Mouse (Mus musculus) adrenal gland, adult (tissue): ENCODE measurements around the gene Pex11b.
"Not testable (repeated sequence)": the region's sequence is repeated elsewhere in the genome, so short reads cannot be mapped to it uniquely, and the experiment has no call there.

Experiments
- DNase-seq, 2 experiments: peaks; one replicate each; pipeline ENCODE4 v3.0.0; 2022 to 2023; ENCODE audit warnings: low spot score in 1 of 2; ENCODE audit not compliant: inconsistent age in 2 of 2

Gene Pex11b

GRCm38 (mm10) chr3:96673514-96673913 lies 38.3 kb downstream of the Pex11b start:
- DNase-seq = peak in 1 of 2 experiments; percentile 55

GRCm38 (mm10) chr3:96674442-96674841 lies 39.3 kb downstream of the Pex11b start:
- peak in 1 of 2 experiments; percentile 35 for DNase-seq

GRCm38 (mm10) chr3:96675171-96675570 lies 40.0 kb downstream of the Pex11b start:
- DNase-seq = no peak

- DNase-seq = no peak
Measured at GRCm38 (mm10) chr3:96675690-96676089, 40.5 kb downstream of the Pex11b start.

GRCm38 (mm10) chr3:96678456-96678855 lies 43.3 kb downstream of the Pex11b start:
- DNase-seq = peak in 1 of 2 experiments; percentile 36

- peak; percentile 79 to 91 for DNase-seq
Measured at GRCm38 (mm10) chr3:96679159-96679674, 44.0 kb downstream of the Pex11b start.

GRCm38 (mm10) chr3:96680269-96680956 lies 45.2 kb downstream of the Pex11b start:
- DNase-seq = no peak

- DNase-seq = no peak
Measured at GRCm38 (mm10) chr3:96683496-96683895, 48.3 kb downstream of the Pex11b start.

- DNase-seq = peak in 1 of 2 experiments; percentile 84
Measured at GRCm38 (mm10) chr3:96684151-96684821, 49.1 kb downstream of the Pex11b start.

GRCm38 (mm10) chr3:96684822-96685156 lies 49.6 kb downstream of the Pex11b start:
- no peak for DNase-seq

GRCm38 (mm10) chr3:96686057-96686456 lies 50.9 kb downstream of the Pex11b start:
- DNase-seq = not testable (repeated sequence)

- DNase-seq = no peak
Measured at GRCm38 (mm10) chr3:96688854-96689253, 53.7 kb downstream of the Pex11b start.

GRCm38 (mm10) chr3:96690298-96690697 lies 55.1 kb downstream of the Pex11b start:
- DNase-seq = no peak

- no peak for DNase-seq
Measured at GRCm38 (mm10) chr3:96692506-96692905, 57.3 kb downstream of the Pex11b start.

GRCm38 (mm10) chr3:96693579-96693978 lies 58.4 kb downstream of the Pex11b start:
- no peak for DNase-seq
